Mouse (Mus musculus) thymus, adult 2 months (tissue): ENCODE measurements around the gene Zfp184. TPM values are rescaled to one million over a fixed set of nuclear protein-coding genes. Genes with fewer than 3 reads are reported as not detected.

Source experiments
- DNase-seq: peaks from one replicate; pipeline ENCODE4 v3.0.0; 2021
- H3K27ac ChIP-seq: fragments of 200-500 bp; 2 replicates; pipeline ENCODE4 v1.5.1; 2012; ENCODE audit warnings: low read length, control low read depth; ENCODE audit not compliant: control insufficient read depth, insufficient read depth
- H3K27me3 ChIP-seq: fragments of 200-500 bp; 2 replicates; pipeline ENCODE4 v1.6.1; 2012; ENCODE audit warnings: mild to moderate bottlenecking, low read length, moderate library complexity, mixed read lengths; ENCODE audit not compliant: control insufficient read depth, insufficient read depth
- H3K36me3 ChIP-seq: fragments of 200-500 bp; 2 replicates; pipeline ENCODE4 v1.6.1; 2012; ENCODE audit warnings: mild to moderate bottlenecking, low read length, moderate library complexity; ENCODE audit not compliant: control insufficient read depth, insufficient read depth
- H3K4me1 ChIP-seq: fragments of 200-500 bp; replicated peaks from 2 replicates; pipeline ENCODE4 v1.6.1; 2012; ENCODE audit warnings: low read length; ENCODE audit not compliant: control insufficient read depth, insufficient read depth
- H3K4me3 ChIP-seq: fragments of 200-500 bp; 2 replicates; pipeline ENCODE4 v1.5.1; 2012; ENCODE audit warnings: mild to moderate bottlenecking, low read length, control low read depth, moderate library complexity; ENCODE audit not compliant: control insufficient read depth, insufficient read depth
- CTCF ChIP-seq: fragments of 200-500 bp; IDR thresholded peaks from 2 replicates; pipeline ENCODE4 v1.5.1; 2012; ENCODE audit warnings: mild to moderate bottlenecking, control low read depth, low read length, moderate library complexity, borderline replicate concordance; ENCODE audit not compliant: control insufficient read depth, poor library complexity, insufficient read depth; ENCODE audit errors: extremely low read depth
- POLR2A ChIP-seq: fragments of 200-500 bp; IDR thresholded peaks from 2 replicates; pipeline ENCODE4 v1.6.1; 2012; ENCODE audit warnings: mild to moderate bottlenecking, low read length, control low read depth, moderate library complexity; ENCODE audit not compliant: control insufficient read depth, poor library complexity, insufficient read depth; ENCODE audit errors: extremely low read depth
- WGBS: fragments of 180-500 bp; shearing (Covaris S2); methylation state at CpG from one replicate; pipeline ENCODE4 v1.1.7; 2018; 5-methylcytosine and 5-hydroxymethylcytosine counted together
- polyA plus RNA-seq: library from polyadenylated mRNA; depleted of rRNA; stranded (reverse); fragments of >200 nt; gene quantifications from 2 replicates; pipeline ENCODE4 v1.2.3, GENCODE M21; 2012

Gene Zfp184
- polyA plus RNA-seq, 1 experiment = 1.1 TPM

DNA sequence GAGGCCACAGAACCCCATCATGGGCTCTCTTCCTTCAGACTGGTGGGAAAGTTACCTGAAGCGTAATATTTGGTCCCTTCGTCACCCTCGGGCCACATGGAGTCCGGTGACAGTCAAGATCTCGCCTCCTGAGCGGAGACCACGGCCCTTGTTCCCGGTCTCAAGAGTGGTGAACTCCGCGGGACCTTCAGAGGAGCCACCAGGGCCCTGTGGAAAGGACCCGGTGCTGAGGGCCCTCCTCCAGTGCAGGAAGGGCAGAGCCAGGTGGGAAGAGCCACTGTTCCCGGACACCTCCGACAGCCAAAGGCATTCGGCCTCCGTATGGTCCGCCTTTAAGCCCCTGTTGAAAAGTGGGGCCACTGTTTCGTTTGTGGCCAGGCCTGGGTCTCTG, 36.9 kb downstream of the Zfp184 start:
- peaks cover 11% of the 10 kb centered on the region for H3K4me1 ChIP-seq
- TF ChIP-seq CTCF (no peak), POLR2A (no peak)
- H3K27me3 ChIP-seq = peaks cover 9% of the 10 kb centered on the region; the same call in 1 of the 2 replicates
- DNase-seq = no peak
- no peaks in the 10 kb centered on the region for H3K36me3 ChIP-seq
- no peak overlapping the region for H3K27ac ChIP-seq
- peak overlapping the region; percentile 35 for H3K4me3 ChIP-seq
- 50% methylated on average over 17 of the region's 17 CpGs for WGBS

DNA sequence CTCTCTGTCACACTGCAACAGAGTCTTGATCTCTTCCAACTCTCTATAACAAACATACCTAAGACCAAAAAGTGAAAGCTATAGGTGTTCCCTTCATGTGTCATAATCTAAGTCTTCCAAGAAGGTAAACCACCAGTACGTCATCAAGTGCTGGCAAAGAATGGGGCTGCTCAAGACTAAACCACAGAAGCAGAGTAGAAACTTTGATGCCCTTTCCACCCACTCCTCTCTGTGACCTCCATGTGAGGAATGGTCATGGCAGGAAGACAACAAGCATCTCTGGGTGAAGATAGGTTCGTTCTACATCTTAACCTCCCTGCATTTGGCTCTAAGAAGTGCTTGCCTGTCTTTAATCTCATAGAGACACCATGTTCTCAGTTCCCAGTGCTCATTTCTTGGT, 39.6 kb downstream of the Zfp184 start:
- peaks cover 9% of the 10 kb centered on the region; the same call in 1 of the 2 replicates for H3K27me3 ChIP-seq
- 67% methylated on average over 2 of the region's 2 CpGs for WGBS
- no peaks in the 10 kb centered on the region for H3K36me3 ChIP-seq
- no peak overlapping the region for H3K27ac ChIP-seq
- peaks cover 11% of the 10 kb centered on the region for H3K4me1 ChIP-seq
- no peak for DNase-seq
- no peak for TF ChIP-seq CTCF
- TF ChIP-seq POLR2A = no peak
- no peak overlapping the region for H3K4me3 ChIP-seq

DNA sequence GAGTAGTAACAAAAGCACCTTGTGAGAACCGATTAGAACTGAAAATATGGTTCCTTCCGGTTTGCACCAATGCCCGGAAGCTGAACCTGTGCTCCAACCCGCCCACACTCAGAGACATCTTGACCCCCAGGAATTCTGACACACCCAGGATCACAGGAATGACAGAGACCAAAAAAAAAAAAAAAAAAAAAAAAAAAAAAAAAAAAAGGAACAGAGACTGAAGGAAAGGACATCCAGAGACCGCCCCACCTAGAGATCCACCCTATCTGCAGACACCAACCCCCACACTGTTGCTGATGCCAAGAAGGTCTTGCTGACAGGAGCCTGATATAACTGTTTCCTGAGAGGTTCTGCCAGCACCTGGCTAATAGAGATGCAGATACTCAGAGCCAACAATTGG, 47.7 kb downstream of the Zfp184 start:
- 94% methylated on average over 5 of the region's 5 CpGs for WGBS
- Histone ChIP-seq H3K4me1 (peaks cover 6% of the 10 kb centered on the region; the same call in 1 of the 2 replicates), H3K36me3 (no peaks in the 10 kb centered on the region), H3K27me3 (peaks cover 13% of the 10 kb centered on the region), H3K27ac (no peak overlapping the region), H3K4me3 (no peak overlapping the region)
- no peak for TF ChIP-seq POLR2A
- TF ChIP-seq CTCF = no peak
- no peak for DNase-seq

DNA sequence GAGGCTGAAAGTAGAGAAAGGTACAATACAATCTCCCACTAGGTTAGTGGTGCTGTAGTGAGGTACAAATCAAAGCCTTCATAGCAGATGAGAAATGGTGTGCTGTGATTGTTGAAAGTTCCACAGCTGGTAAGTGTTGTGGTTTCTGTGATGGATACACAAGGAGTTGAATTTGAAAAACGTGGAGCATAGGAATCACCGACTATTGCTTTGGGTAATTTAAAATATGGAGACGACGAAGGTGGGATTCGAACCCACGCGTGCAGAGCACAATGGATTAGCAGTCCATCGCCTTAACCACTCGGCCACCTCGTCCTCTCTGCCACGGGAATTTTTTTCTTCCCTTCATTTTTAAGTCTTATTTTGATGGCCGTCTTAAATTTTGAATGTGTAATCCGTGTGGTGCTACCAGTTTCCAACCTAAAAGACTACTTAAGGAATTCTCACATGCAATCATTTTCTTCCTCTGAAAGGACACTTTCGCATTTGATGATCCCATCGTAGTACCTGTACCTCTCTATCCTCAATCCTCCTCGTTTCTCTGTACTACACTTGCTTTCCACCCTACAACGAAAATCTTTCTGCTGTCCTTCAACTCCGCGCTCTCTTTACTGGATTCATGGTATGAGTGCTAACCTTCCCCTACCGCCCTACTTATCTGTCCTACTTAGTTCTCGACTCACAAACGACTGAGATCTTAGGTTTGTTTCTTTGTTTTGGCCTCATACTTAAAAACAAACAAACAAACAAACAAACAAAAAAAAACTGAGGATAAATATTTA, 49.3 kb downstream of the Zfp184 start:
- Histone ChIP-seq H3K4me1 (peaks cover 6% of the 10 kb centered on the region; the same call in 1 of the 2 replicates), H3K27me3 (peaks cover 15% of the 10 kb centered on the region), H3K36me3 (no peaks in the 10 kb centered on the region), H3K4me3 (no peak overlapping the region), H3K27ac (no peak overlapping the region)
- no peak for DNase-seq
- no peak for TF ChIP-seq POLR2A
- TF ChIP-seq CTCF = no peak
- WGBS = 11% methylated on average over 22 of the region's 22 CpGs

DNA sequence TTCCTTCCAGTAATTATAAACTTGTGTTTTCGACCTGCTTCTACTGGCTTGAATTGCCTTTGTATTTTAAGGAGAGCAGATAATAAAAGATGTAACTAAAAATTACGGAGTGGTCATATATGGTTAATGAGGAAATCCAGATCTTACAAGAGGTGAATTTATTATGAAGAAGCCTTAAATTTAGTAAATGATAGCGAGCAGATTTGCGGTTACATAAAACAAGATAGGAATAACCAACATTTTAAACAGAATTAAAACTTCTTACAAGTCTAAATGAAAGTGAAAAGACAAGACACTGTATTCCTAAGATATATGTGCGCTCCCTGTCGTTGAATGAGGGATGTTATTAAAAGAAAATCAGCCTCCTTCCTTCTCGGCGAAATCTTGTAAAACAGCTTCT, 50.0 kb downstream of the Zfp184 start:
- TF ChIP-seq CTCF = no peak
- TF ChIP-seq POLR2A = no peak
- 8% methylated on average over 8 of the region's 8 CpGs for WGBS
- DNase-seq = no peak
- no peak overlapping the region for H3K4me3 ChIP-seq
- H3K36me3 ChIP-seq = no peaks in the 10 kb centered on the region
- H3K27me3 ChIP-seq = peaks cover 15% of the 10 kb centered on the region
- peaks cover 6% of the 10 kb centered on the region; the same call in 1 of the 2 replicates for H3K4me1 ChIP-seq
- no peak overlapping the region for H3K27ac ChIP-seq

DNA sequence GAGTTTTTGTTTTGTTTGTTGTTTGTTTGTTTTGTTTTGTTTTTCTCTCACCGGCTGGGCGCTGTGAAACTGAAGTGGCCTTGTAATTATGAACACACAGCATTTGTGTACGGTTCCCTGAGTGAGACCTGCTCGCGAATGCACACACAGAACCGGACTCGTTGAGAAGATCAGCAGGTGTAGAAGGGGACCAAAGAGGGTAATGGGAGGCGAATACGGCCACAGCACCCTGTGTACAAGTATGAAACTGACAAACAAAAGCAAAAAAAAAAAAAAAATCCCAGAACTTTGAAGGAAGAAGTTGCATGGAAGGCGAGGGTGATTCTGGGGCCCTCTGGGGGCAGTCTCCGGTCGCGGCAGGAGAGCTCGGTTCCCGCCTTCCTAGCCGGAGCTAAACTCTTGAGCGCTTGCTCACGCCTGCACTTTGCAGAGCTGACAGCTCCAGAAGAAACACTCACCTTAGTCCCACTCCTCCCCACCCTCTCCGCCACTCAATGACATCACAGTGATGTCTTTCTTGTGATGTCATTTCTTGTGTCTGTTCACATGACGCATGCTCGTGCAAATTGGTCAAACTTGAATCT, 50.5 kb downstream of the Zfp184 start:
- Histone ChIP-seq H3K27ac (no peak overlapping the region), H3K27me3 (peaks cover 15% of the 10 kb centered on the region), H3K4me3 (0 out of 2 replicates have a peak overlapping the region, but pooled peaks have one; percentile 0), H3K4me1 (peaks cover 6% of the 10 kb centered on the region; the same call in 1 of the 2 replicates), H3K36me3 (no peaks in the 10 kb centered on the region)
- no peak for DNase-seq
- TF ChIP-seq POLR2A (no peak), CTCF (no peak)
- 1% methylated on average over 21 of the region's 21 CpGs for WGBS
